Mouse (Mus musculus) gastrocnemius, postnatal 25 days (tissue): ENCODE measurements around the gene Gm21836. TPM values are rescaled to one million over a fixed set of nuclear protein-coding genes. Genes with fewer than 3 reads are reported as not detected.
"Not testable (repeated sequence)": the region's sequence is repeated elsewhere in the genome, so short reads cannot be mapped to it uniquely, and the experiment has no call there.

ENCODE experiments used
- DNase-seq: peaks from one replicate; pipeline ENCODE4 v3.0.0; 2022
- long read RNA-seq, 2 experiments: library from polyadenylated mRNA; stranded (forward); transcript quantifications; one replicate each; pipeline ENCODE4 v2.0.0; 2021
- total RNA-seq, 2 experiments: library from RNA; stranded (reverse); gene quantifications; 1 replicate in 1 of 2; 2 replicates in 1 of 2; pipeline ENCODE4 v1.2.3; 2021

Gm21836 gene
- not detected for total RNA-seq
- long read RNA-seq, experiment 1 = 0 reads
- long read RNA-seq, experiment 2 = 0 reads

- not testable (repeated sequence) for DNase-seq
Observed at GRCm38 (mm10) chr9:124493693-124494092, at the start of gene Gm21836. Gene Gm21836 (minus strand): TSS chr9:124493793.

GRCm38 (mm10) chr9:124480361-124480980 lies 13.1 kb downstream of the Gm21836 start:
- not testable (repeated sequence) for DNase-seq

- DNase-seq = no peak
Observed at GRCm38 (mm10) chr9:124478081-124478480, 15.5 kb downstream of the Gm21836 start.

DNA sequence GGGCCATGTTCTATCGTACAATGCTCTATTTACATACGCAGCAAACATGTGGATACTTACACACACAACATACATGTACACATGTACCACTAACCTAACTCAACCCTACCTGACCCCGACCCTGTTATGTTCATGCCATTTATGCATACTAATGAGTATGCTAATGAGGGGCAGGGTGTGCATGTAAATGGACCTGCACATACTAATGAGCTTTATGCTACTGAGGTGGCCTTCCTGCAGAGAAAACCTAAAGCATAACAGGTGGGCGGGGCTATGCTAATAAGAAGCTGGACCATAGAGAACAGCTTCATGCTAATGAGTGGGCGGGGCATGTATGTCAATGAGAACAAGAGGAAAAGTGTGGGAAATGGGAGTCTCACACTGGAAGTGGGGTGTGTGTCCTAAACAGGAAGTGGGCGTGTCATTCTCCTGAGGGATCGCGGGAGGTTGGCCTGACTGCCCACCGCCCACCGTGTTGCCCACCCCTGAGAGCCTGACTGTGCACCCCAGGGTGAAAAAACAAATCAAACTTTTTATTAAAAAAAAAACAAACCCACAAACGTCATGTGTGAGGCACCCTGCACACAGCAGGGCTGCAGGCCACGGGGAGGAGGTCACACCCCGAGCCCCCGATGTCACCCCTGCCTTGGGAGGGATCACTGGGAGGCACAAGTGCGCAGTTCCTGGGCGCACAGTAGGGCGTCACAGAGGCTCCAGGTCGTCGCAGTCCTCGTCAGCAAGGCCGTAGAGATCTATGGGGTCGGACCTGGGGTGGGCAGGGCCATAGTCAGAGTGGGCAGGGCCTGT lies 17.3 kb downstream of the Gm21836 start, which contains the start of gene Ppp2r3d:
Ppp2r3d (minus strand) TSS at position 803 of the 807 bp plus-strand sequence.
- no peak for DNase-seq

DNA sequence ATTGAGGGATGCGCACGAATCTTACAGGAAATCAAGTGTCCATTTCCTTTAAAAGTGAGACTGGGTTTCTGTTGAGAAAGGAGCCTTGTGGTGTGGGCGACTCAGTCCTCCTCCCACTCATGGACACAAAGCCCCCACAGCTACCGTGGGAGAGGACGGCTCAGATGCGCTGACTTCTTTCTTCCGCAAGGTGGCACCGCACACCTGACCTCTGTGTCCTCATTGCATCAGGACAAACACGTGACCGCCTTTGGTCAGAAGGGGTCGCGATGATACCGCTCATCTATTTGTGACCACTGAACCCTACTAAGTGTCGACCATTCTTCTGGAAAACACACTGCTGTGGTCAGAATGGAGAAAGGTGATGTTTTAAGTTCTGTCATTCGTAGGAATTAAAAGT lies 17.9 kb downstream of the Gm21836 start:
- DNase-seq = no peak

DNA sequence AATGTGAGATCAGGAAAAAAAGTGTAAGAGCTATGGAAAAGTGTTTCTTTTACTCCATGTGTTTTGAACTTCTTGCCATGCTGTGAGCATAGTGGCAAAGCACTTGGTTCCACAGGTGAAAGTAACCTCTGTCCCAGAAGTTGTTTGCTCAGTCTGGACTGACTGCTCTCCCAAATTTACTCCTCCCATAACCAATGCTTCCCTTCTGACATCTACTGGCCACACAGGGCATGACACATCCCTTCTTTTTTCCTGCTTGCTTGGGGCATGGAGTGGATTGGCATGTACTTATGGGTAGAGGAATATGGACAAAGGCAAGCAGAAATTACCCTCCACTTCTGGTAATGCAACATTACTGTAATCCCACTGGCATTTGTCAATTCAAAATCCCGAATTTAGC lies 37.0 kb downstream of the Gm21836 start:
- no peak for DNase-seq

Other genes starting within 250 kb of the Gm21836 start
- gene 2010315B03Rik, start 181.1 kb downstream of the Gm21836 start, total RNA-seq = 10 to 100 TPM in 1 of 2 experiments, 1 to 10 TPM in 1; 9.5 to 10.4 TPM
- gene Ppp2r3d, start 16.9 kb downstream of the Gm21836 start, total RNA-seq = 10 to 100 TPM; 32.5 to 37.0 TPM